Mouse (Mus musculus): ENCODE data around the gene Grm8.

Gene Grm8

GRCm38 (mm10) chr6:27545516-27545915 is 589.5 kb downstream of the Grm8 start:
- DNase-seq, result no peak

- DNase-seq, result no peak
Measured at GRCm38 (mm10) chr6:27517620-27518019, 617.4 kb downstream of the Grm8 start.

GRCm38 (mm10) chr6:27460998-27461397 is 674.0 kb downstream of the Grm8 start:
- no peak for DNase-seq

DNA sequence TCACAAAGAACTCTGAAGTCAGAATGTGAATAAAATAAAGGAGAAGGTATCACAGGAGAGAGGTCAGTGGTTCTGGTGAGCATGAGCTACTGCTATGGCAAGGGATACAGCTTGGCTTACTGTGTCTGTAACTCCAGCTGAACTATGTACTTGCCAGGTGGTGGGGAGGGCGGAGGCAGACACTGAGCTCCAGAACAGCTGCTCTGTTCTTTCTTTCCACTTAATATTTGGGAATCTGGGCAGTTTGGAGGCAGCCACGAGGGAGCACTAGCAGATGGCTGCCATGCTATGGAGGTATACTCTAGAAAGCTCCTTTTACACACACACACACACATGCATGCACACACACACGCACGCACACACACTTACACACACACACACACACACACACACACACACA is 726.5 kb downstream of the Grm8 start:
- no peak for DNase-seq

DNA sequence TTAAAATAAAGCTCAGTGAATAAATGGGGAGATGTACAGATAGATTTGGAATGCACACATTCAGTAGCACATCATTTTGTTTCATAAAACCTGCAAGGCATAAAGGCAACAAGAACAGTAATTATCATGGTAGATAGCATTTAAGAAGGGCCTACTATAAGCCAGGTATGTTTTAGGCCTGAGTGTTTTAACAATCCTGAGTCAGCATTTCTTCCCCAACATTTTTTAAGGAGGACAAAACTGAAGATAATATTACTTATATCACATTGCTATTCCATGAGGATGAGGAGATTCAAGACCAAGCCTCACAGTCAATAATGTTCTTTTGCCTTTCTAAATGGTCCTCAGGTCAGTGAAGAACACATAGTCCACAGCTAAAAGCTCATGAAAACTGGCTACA is 762.6 kb downstream of the Grm8 start:
- no peak for DNase-seq

DNA sequence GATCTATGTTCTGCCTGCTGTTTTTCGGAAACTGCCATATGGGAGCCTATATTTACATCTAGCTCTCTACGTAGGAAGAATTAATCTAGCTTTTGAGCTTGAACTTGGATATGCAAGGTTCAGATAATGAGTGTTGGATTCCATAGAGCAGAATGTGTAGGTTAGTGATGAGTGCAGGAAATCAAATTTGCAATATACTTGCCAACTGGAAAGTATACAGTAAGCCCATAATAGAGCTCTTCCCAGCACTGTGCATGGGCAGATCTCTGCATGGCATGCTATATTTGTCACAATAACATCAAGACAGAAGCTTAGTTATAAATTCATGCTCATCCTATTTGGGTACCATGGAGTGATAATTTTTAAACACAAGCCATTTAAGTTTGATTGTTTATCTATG is 763.9 kb downstream of the Grm8 start:
- no peak for DNase-seq

- no peak for DNase-seq
Measured at GRCm38 (mm10) chr6:27363775-27364174, 771.2 kb downstream of the Grm8 start.

DNA sequence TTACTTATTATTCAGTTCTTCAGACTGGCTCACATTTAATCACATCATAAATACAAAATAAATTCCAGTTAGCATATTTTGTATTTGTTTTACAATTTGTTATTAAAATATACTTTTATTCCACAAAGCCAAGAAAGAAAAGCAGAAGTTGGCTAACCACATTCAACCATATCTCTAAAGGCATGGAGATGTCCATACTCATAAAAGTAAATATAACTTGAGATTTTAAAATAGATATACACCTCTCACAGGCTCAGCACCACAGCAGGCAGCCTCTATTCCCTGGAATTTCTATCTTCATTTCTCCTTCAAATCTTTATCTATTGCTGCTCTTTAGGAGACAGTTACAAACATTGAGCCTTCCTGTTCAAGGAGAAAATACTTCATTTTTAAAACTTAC is 774.5 kb downstream of the Grm8 start:
- DNase-seq, result no peak

DNA sequence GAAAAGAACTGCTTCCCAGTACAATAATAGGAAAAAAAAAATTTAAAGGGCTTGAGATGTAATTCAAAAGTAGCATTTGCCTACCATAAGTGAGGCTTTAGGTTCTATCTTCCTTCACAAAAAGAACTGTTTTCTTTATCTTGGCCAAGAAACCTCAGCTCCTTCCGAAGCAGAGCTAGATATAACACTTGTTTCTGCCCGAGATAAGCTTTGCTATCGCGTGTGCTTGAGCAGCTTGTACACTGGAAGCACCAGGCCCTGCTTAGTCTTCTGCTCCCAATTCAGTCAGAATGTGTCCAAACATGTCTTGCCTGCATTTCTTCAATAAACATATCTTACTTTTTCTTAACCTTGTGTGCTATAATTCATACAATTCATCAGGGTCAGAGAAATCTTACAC is 783.8 kb downstream of the Grm8 start:
- DNase-seq, result no peak

GRCm38 (mm10) chr6:27348272-27348671 is 786.7 kb downstream of the Grm8 start:
- no peak for DNase-seq

- no peak for DNase-seq
Measured at GRCm38 (mm10) chr6:27346311-27346710, 788.7 kb downstream of the Grm8 start.

DNA sequence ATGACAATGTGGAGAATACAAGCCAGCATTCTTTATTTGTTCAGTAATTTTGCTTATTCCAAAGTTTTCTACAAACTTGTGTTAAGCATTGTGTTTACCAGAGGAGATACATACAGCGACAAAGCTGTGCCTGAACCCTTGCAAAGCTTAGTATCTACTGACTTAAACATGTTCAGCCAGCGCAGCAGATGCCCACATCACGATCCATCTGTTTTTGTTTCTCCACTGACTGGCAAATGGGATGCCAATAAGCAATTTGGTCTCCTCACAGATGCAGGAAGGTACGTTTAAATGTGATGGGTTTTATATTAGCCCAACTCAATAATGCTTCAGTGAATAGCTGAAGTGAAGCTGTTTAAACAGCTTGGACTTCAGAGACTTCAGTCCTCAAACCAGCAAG is 794.8 kb downstream of the Grm8 start:
- peak; percentile 17 for DNase-seq

GRCm38 (mm10) chr6:27318575-27318974 is 816.4 kb downstream of the Grm8 start:
- no peak for DNase-seq

DNA sequence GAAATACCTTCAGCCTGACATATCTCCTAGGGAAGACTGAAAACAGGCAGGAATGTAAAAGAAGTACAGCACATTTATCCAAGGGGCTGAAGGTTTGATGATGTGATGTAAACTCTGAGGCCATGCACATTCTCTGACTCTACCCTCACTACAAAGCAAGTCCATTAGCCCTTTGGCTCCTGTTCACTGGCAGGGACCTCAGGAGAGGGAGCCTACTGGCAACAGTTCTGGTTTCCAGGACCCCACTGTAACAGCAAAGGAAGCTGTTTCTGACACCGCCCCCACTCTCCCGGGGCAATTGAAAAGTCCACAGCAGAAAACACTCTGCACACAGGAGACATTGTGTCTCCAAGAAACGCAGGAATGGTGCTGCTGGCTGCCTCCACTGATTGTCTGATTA is 817.6 kb downstream of the Grm8 start:
- DNase-seq, result no peak

DNA sequence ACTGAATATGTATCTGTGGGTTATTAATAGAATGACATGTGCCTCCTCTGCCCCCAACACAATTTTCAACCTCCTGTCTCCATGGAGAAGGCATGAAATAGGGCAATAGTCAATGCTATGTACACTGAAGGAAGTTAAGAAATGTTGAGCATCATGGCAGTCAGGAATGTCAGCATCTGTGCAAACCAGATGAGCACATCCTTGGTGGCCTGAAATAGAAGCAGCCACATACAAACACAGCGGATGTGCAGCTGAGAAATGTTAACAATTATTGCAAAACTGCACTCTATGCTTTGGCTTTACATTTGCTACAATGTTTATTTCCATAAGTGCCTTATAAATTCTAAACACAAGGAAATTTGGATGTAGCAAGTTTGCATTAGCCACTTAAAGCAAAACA is 819.0 kb downstream of the Grm8 start:
- DNase-seq, result no peak

- DNase-seq, result no peak
Measured at GRCm38 (mm10) chr6:27314273-27315009, 820.5 kb downstream of the Grm8 start.

DNA sequence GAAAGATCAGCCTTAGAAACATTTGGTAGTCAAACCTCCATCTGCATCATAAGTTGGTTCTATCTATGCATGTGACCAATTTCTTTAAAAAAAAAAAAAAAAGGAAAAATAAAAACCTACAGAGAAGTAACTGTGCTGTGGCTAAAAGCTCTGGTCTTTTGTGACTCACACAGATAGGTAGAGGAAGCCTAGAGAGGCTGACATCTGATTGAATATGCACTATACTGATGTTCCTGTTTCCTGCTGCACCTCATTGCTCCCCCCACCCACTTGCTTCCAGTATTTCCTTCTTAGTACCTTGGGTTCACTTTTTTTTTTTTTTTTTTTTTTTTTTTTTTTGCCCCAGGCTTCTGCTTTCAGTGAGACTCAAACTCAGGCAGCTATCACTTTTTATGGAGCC is 824.6 kb downstream of the Grm8 start:
- no peak for DNase-seq

DNA sequence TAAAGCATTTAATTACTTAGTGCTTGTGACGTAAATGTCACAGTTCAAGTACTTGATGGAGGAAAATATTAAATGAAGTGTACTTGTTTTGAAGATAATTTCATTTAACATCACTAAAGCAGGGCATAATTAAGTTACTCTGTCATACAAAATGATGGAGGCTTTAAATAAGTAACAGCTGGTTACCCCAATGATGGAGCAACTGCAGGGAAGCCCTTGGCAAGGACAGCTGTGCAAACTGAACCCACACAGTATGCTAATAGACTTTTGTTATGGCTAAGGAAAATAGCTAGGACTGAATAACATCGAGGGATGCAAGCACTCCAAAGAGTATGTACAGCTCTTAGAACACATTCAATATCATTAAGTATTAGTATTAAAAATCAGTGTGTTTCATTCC is 829.6 kb downstream of the Grm8 start:
- DNase-seq, result no peak

- DNase-seq, result no peak
Measured at GRCm38 (mm10) chr6:27264972-27265371, 870.0 kb downstream of the Grm8 start.

DNA sequence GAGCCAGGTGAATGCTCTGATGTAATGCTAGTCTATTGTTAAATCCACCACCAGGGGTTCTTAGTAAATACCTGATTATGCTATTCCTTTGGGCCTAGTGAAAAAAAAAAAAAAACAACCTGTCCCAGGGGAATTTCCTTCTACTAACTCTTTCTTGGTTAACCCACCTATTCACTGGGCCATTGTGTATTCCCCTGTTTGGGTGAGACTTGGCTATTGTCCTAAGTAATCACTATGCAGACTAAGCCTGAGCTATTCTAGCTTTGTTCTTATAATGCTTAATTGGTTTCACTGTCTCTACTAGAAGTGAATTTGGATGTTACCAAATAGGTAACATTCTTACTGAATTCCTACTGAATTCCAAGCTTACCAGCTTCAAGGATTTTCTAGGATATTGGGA is 872.4 kb downstream of the Grm8 start:
- no peak for DNase-seq

- DNase-seq, result no peak
Measured at GRCm38 (mm10) chr6:27240416-27240815, 894.6 kb downstream of the Grm8 start.

GRCm38 (mm10) chr6:27239968-27240367 is 895.0 kb downstream of the Grm8 start:
- no peak for DNase-seq

Measured in right cerebral cortex, postnatal 25 days (tissue).